Mouse (Mus musculus): ENCODE measurements around the gene Tmem176a.

GRCm38 (mm10) chr6:48828976-48829375, 11.7 kb upstream of the Tmem176a start:
- TF ChIP-seq CTCF (IDR thresholded peaks at IDR 0.05), result no peak
- TF ChIP-seq POLR2A (IDR thresholded peaks at IDR 0.05; ENCODE audit: insufficient read depth, low read depth, low read length), result no peak
- TF ChIP-seq EP300 (IDR thresholded peaks at IDR 0.05; ENCODE audit: insufficient read depth, low read depth, low read length), result no peak
